Mouse (Mus musculus) E14TG2a.4 (cell line): ENCODE data around the gene Gm20388.

Experiments
- H3K27me3 ChIP-seq: 2 replicates; pipeline ENCODE4 v1.6.1; 2014; ENCODE audit warnings: low read length, control low read depth; ENCODE audit not compliant: insufficient read depth
- H3K36me3 ChIP-seq: 2 replicates; pipeline ENCODE4 v1.6.1; 2014; ENCODE audit warnings: low read length, control low read depth; ENCODE audit not compliant: insufficient read depth
- H3K4me1 ChIP-seq: replicated peaks from 2 replicates; pipeline ENCODE4 v1.6.1; 2014; ENCODE audit warnings: low read depth, low read length, control low read depth
- H3K4me3 ChIP-seq: replicated peaks from 2 replicates; pipeline ENCODE4 v1.5.1; 2014; ENCODE audit warnings: mild to moderate bottlenecking, low read length
- H3K9me3 ChIP-seq: 2 replicates; pipeline ENCODE4 v1.6.1; 2014; ENCODE audit warnings: low read length, control low read depth
- CTCF ChIP-seq: conservative IDR thresholded peaks from 2 replicates; pipeline ENCODE4 v1.5.1; 2014; ENCODE audit warnings: low read length
- NANOG ChIP-seq: IDR thresholded peaks from 2 replicates; pipeline ENCODE4 v1.6.1; 2014; ENCODE audit warnings: borderline replicate concordance, low read length, mixed read lengths
- POU5F1 ChIP-seq: IDR thresholded peaks from 2 replicates; pipeline ENCODE4 v1.6.1; 2014; ENCODE audit warnings: low read length, borderline replicate concordance

Gene Gm20388

GRCm38 (mm10) chr8:120118162-120118561, 207.5 kb downstream of the Gm20388 start:
- no peak for TF ChIP-seq CTCF
- TF ChIP-seq NANOG, result no peak
- TF ChIP-seq POU5F1, result no peak
- H3K4me3 ChIP-seq, result no peak overlapping the region
- peaks cover 8% of the 10 kb centered on the region for H3K4me1 ChIP-seq
- H3K27me3 ChIP-seq, result peaks cover 74% of the 10 kb centered on the region
- no peaks in the 10 kb centered on the region for H3K9me3 ChIP-seq
- no peaks in the 10 kb centered on the region for H3K36me3 ChIP-seq

DNA sequence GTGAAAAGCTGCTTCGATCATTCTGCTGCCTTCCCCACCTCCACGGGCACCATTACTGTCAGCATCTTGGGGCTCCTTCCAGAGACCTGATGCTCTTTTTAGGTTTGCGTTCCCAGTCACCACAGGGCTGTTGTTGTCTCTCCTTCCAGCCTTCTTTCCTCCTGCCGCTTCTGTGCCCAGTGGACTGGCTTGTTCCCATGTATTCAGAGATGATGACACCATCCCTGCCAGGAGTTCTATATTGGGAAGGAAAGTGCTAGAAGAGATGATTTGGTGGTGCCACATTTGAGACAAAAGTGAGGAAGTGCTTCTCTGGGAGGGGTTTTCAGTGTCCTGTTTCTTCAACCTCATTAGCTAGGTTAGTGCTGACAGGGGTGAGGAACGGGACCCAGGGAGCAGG, 208.2 kb downstream of the Gm20388 start:
- no peaks in the 10 kb centered on the region for H3K9me3 ChIP-seq
- H3K27me3 ChIP-seq, result peaks cover 69% of the 10 kb centered on the region
- no peak overlapping the region for H3K4me3 ChIP-seq
- peaks cover 3% of the 10 kb centered on the region for H3K4me1 ChIP-seq
- TF ChIP-seq NANOG (no peak), POU5F1 (no peak), CTCF (no peak)
- H3K36me3 ChIP-seq, result no peaks in the 10 kb centered on the region

DNA sequence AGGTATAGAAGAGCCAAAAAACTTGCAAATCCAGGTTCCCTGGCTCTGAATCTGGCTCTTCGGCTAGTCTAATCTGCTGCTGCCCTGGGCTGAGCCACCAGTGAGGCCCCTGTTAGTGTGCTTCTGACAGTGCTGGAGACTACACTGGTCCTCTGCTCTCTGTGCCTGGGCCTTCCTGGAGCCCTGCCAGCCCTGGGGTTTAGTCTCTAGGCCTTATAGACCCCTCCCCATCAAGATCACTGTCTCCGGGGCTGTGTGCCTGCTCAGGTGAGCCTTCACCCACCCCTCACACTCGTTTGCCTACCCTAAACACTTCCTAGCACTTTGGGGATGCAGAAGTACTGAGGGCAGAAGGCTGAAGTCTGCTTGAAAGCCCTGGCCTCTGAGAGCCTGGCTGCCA, 208.8 kb downstream of the Gm20388 start:
- TF ChIP-seq CTCF (no peak), POU5F1 (no peak), NANOG (no peak)
- no peaks in the 10 kb centered on the region for H3K9me3 ChIP-seq
- no peaks in the 10 kb centered on the region for H3K36me3 ChIP-seq
- no peak overlapping the region for H3K4me3 ChIP-seq
- peaks cover 66% of the 10 kb centered on the region for H3K27me3 ChIP-seq
- H3K4me1 ChIP-seq, result peaks cover 3% of the 10 kb centered on the region

- peaks cover 64% of the 10 kb centered on the region for H3K27me3 ChIP-seq
- no peaks in the 10 kb centered on the region for H3K4me1 ChIP-seq
- TF ChIP-seq NANOG (no peak), CTCF (no peak), POU5F1 (no peak)
- H3K4me3 ChIP-seq, result no peak overlapping the region
- no peaks in the 10 kb centered on the region for H3K36me3 ChIP-seq
- H3K9me3 ChIP-seq, result no peaks in the 10 kb centered on the region
These were observed 209.3 kb downstream of the Gm20388 start for GRCm38 (mm10) chr8:120119931-120120330.

GRCm38 (mm10) chr8:120120951-120121350, 210.3 kb downstream of the Gm20388 start:
- no peak overlapping the region for H3K4me3 ChIP-seq
- no peaks in the 10 kb centered on the region for H3K4me1 ChIP-seq
- peaks cover 54% of the 10 kb centered on the region for H3K27me3 ChIP-seq
- no peaks in the 10 kb centered on the region for H3K36me3 ChIP-seq
- TF ChIP-seq NANOG (no peak), CTCF (no peak), POU5F1 (no peak)
- H3K9me3 ChIP-seq, result no peaks in the 10 kb centered on the region

GRCm38 (mm10) chr8:120124261-120124660, 213.6 kb downstream of the Gm20388 start:
- Histone ChIP-seq H3K27me3 (peaks cover 33% of the 10 kb centered on the region), H3K4me1 (peaks cover 15% of the 10 kb centered on the region), H3K9me3 (no peaks in the 10 kb centered on the region), H3K4me3 (no peak overlapping the region), H3K36me3 (no peaks in the 10 kb centered on the region)
- no peak for TF ChIP-seq NANOG

- no peaks in the 10 kb centered on the region for H3K36me3 ChIP-seq
- no peaks in the 10 kb centered on the region for H3K9me3 ChIP-seq
- H3K4me3 ChIP-seq, result no peak overlapping the region
- peaks cover 29% of the 10 kb centered on the region for H3K27me3 ChIP-seq
- TF ChIP-seq POU5F1, result no peak
- no peak for TF ChIP-seq NANOG
- TF ChIP-seq CTCF, result no peak
- peaks cover 15% of the 10 kb centered on the region for H3K4me1 ChIP-seq
These were observed 214.3 kb downstream of the Gm20388 start for GRCm38 (mm10) chr8:120124836-120125389.

DNA sequence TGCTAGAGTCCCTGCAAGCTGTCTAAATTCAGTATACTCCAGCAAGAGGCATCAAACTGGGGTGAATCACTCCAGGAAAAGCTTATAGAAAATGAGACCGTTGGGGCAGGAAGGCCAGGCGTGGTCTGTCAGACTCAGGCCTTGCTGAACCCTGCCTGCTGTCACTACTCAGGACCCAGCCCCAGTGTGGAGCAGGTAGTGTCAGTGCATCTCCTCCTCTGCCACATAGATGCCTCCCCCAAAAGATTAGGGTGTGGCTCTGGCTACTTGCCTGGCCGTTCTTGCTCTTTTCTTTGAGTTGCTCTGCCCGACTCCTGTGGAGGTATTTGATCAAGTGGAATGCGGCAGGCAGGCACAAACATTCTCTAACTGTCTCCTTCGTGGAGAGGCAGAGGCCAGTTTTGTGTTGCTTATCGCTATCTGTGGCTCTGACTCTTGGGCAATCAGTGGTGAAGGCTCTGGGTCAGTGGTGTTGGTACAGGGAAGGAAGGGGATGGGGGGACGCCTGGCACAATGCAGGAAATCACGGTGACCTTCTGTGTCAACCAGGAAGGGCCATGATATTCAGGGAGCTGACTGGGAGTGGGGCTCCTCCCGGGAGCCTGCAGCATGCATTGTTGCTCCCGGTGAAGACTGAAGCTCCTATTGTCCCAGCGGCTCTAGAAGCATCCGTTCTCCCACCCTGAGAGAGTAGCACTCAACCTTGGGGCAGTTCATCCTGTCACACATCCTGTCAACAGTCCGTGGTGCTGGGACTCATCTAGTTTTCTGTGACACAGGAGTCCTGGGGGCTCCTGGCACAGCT, 215.9 kb downstream of the Gm20388 start:
- Histone ChIP-seq H3K27me3 (peaks cover 16% of the 10 kb centered on the region), H3K4me3 (no peak overlapping the region)

More for the DNA sequence above, 215.9 kb downstream of the Gm20388 start:
- H3K36me3 ChIP-seq, result no peaks in the 10 kb centered on the region
- no peak for TF ChIP-seq CTCF
- no peak for TF ChIP-seq NANOG
- no peak for TF ChIP-seq POU5F1
- peaks cover 15% of the 10 kb centered on the region for H3K4me1 ChIP-seq
- no peaks in the 10 kb centered on the region for H3K9me3 ChIP-seq
